Mouse (Mus musculus) forebrain, embryonic 12.5 days (tissue): Measurements from ENCODE around the gene Trim56. TPM values are rescaled to one million over a fixed set of nuclear protein-coding genes. Genes with fewer than 3 reads are reported as not detected.
"Not testable (repeated sequence)": the region's sequence is repeated elsewhere in the genome, so short reads cannot be mapped to it uniquely, and the experiment has no call there.

Experiments
- ATAC-seq: fragments of 200-750 bp; cut with Nextera tagmentation; 2 replicates; pipeline ENCODE4 v1.8.0; 2017; ENCODE audit warnings: moderate TSS enrichment; ENCODE audit not compliant: low FRiP score
- H3K27ac ChIP-seq: fragments of 300-500 bp; sonication (generic); 2 replicates; pipeline ENCODE4 v1.5.1; 2016; ENCODE audit warnings: mild to moderate bottlenecking
- H3K27me3 ChIP-seq: fragments of 300-500 bp; sonication (generic); 2 replicates; pipeline ENCODE4 v1.6.1; 2016; ENCODE audit warnings: mild to moderate bottlenecking
- H3K36me3 ChIP-seq: fragments of 300-500 bp; sonication (generic); replicated peaks from 2 replicates; pipeline ENCODE4 v1.6.1; 2016; ENCODE audit warnings: mild to moderate bottlenecking
- H3K4me1 ChIP-seq: fragments of 300-500 bp; sonication (generic); 2 replicates; pipeline ENCODE4 v1.6.1; 2016
- H3K4me2 ChIP-seq: fragments of 300-500 bp; sonication (generic); 2 replicates; pipeline ENCODE4 v1.6.1; 2016; ENCODE audit warnings: mild to moderate bottlenecking, moderate library complexity
- H3K4me3 ChIP-seq: fragments of 300-500 bp; sonication (generic); replicated peaks from 2 replicates; pipeline ENCODE4 v1.5.1; 2016; ENCODE audit warnings: mild to moderate bottlenecking
- H3K9ac ChIP-seq: fragments of 300-500 bp; sonication (generic); 2 replicates; pipeline ENCODE4 v1.6.1; 2016; ENCODE audit warnings: mild to moderate bottlenecking
- H3K9me3 ChIP-seq: fragments of 300-500 bp; sonication (generic); 2 replicates; pipeline ENCODE4 v1.6.1; 2016
- WGBS: fragments of 180-500 bp; shearing (Covaris S2); methylation state at CpG from one replicate; pipeline ENCODE4 v1.1.7; 2016; 5-methylcytosine and 5-hydroxymethylcytosine counted together
- polyA plus RNA-seq: library from polyadenylated mRNA; unstranded; fragments of >200 nt; fragmentation: Nextera tagmentation; extraction: Ambion mirVana; gene quantifications from 2 replicates; pipeline ENCODE4 v1.2.1, GENCODE M21; 2016

Gene Trim56
- polyA plus RNA-seq, 1 experiment from 2014 or later: 6.8 TPM

- Histone ChIP-seq H3K4me1 (peaks cover 14% of the 10 kb centered on the region), H3K27ac (peak overlapping the region; percentile 70)
These were observed 6.7 kb upstream of the Trim56 start for GRCm38 (mm10) chr5:137122686-137123193.

GRCm38 (mm10) chr5:137121280-137121679 lies 5.3 kb upstream of the Trim56 start:
- Histone ChIP-seq H3K9ac (no peak overlapping the region), H3K4me3 (no peak overlapping the region), H3K4me1 (peaks cover 17% of the 10 kb centered on the region), H3K4me2 (no peak overlapping the region), H3K27me3 (no peaks in the 10 kb centered on the region), H3K27ac (no peak overlapping the region), H3K36me3 (no peaks in the 10 kb centered on the region), H3K9me3 (no peaks in the 10 kb centered on the region)
- no peak for ATAC-seq
- 89% methylated on average over 4 of the region's 4 CpGs for WGBS

More at GRCm38 (mm10) chr5:137122686-137123193, 6.7 kb upstream of the Trim56 start:
- H3K27me3 ChIP-seq: no peaks in the 10 kb centered on the region
- no peaks in the 10 kb centered on the region for H3K9me3 ChIP-seq
- H3K36me3 ChIP-seq: no peaks in the 10 kb centered on the region
- WGBS: 7% methylated on average over 14 of the region's 14 CpGs
- no peak overlapping the region for H3K4me3 ChIP-seq
- no peak overlapping the region for H3K9ac ChIP-seq
- 0 out of 2 replicates have a peak overlapping the region, but pooled peaks have one; percentile 11 for H3K4me2 ChIP-seq
- peak; percentile 86 for ATAC-seq

GRCm38 (mm10) chr5:137118878-137119277 lies 2.9 kb upstream of the Trim56 start:
- H3K9me3 ChIP-seq: no peaks in the 10 kb centered on the region

GRCm38 (mm10) chr5:137117994-137118393 lies 2.0 kb upstream of the Trim56 start:
- H3K4me2 ChIP-seq, H3K9me3 ChIP-seq, H3K27me3 ChIP-seq, ATAC-seq, H3K9ac ChIP-seq, H3K4me3 ChIP-seq, H3K27ac ChIP-seq: not testable (repeated sequence)
- Histone ChIP-seq H3K36me3 (peaks cover 15% of the 10 kb centered on the region), H3K4me1 (peaks cover 29% of the 10 kb centered on the region)
- WGBS: 95% methylated on average over 3 of the region's 3 CpGs

More at GRCm38 (mm10) chr5:137118878-137119277, 2.9 kb upstream of the Trim56 start:
- H3K4me2 ChIP-seq: no peak overlapping the region
- no peak overlapping the region for H3K9ac ChIP-seq
- no peaks in the 10 kb centered on the region for H3K27me3 ChIP-seq
- no peak overlapping the region for H3K4me3 ChIP-seq
- no peak overlapping the region for H3K27ac ChIP-seq
- peaks cover 6% of the 10 kb centered on the region for H3K36me3 ChIP-seq
- WGBS: 61% methylated on average over 4 of the region's 4 CpGs
- peaks cover 32% of the 10 kb centered on the region for H3K4me1 ChIP-seq
- ATAC-seq: no peak

DNA sequence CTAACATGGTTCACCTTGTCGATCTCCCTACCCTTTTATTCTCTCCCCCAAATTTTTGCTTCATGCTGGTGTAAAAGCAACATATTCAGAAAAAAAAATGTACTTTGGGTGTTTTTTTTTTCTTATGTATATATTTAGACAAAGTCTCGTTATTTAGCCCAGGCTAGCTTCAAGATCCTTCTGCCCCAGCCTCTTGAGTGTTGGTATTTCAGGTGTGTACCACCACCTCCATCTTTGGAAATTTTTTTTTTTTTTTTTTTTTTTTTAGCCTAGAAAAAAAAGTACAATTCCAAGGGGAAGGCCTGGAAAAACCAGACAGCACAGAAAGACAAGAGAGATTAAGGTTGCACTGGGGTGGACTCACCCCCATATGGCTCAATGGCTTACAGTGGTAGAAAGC lies 978 bp upstream of the Trim56 start:
- Histone ChIP-seq H3K9me3 (no peaks in the 10 kb centered on the region), H3K27me3 (no peaks in the 10 kb centered on the region), H3K9ac (no peak overlapping the region), H3K36me3 (peaks cover 18% of the 10 kb centered on the region), H3K4me2 (no peak overlapping the region), H3K4me1 (peaks cover 19% of the 10 kb centered on the region), H3K27ac (no peak overlapping the region), H3K4me3 (no peak overlapping the region)
- ATAC-seq: no peak
- WGBS: 89% methylated on average over 2 of the region's 2 CpGs

GRCm38 (mm10) chr5:137114891-137115561 lies 983 bp downstream of the Trim56 start:
- H3K9ac ChIP-seq: peak overlapping the region; percentile 70
- H3K4me3 ChIP-seq: peak overlapping the region; percentile 52
- no peaks in the 10 kb centered on the region for H3K9me3 ChIP-seq
- ATAC-seq: no peak
- peaks cover 18% of the 10 kb centered on the region for H3K4me1 ChIP-seq
- H3K4me2 ChIP-seq: peak overlapping the region; percentile 66
- H3K27me3 ChIP-seq: no peaks in the 10 kb centered on the region
- 92% methylated on average over 9 of the region's 9 CpGs for WGBS
- peaks cover 18% of the 10 kb centered on the region for H3K36me3 ChIP-seq
- no peak overlapping the region for H3K27ac ChIP-seq

DNA sequence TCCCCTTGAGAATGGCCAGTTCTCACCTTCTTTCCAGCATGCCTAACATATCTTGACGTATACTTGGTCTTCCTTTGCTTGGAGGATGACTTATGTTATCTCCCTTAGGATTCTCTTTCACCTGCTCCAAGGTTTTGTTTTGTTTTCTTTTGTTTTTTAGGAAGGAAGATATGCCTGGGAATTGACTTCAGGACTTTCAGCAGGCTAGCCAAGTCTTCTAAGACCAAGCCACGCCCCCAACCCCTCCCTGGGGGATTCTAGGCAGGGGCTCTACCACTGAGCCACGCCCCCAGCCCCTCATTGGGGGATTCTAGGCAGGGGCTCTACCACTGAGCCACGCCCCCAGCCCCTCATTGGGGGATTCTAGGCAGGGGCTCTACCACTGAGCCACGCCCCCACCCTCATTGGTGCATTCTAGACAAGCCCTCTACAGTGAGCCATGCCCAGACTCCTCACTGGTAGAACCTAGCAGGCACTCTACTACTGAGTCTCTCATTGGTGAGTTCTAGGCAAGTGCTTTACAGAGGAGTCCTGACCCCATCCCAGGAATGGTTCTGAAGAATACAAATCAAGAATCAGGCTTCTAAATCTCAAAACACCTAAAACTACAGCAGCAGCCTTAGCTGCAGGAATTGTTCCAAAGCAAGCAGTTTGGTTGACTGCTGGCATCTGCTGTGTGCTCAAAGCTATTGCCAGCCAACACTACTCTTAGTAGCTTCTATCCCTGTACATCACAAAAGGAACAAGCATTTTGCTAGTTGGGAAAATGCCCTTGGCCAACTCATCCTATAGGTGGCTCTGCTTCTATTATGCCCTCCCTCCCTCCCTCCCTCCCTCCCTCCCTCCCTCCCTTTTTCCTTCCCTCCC lies 4.2 kb downstream of the Trim56 start:
- H3K9me3 ChIP-seq: no peaks in the 10 kb centered on the region
- no peak for ATAC-seq

DNA sequence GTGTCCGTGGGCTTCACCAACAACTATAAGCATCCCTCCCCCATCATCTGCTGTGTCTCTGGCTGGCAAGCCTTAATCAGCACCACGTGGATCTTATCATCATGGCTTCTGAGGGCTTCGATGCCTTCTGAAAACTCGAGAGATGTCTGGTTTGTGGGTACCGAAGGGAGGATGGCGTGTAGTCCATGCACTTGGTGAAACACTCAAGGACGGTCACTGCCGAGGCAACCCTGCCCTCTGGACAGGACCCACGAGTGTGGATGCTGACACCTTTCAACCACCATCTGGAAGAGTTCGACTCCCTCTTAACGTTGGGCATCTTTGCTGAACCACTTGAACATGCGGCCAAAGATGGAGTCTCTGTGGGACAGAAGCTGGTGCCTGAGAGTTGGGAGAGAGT lies 5.1 kb downstream of the Trim56 start:
- H3K4me2 ChIP-seq: no peak overlapping the region
- no peak for ATAC-seq
- WGBS: 92% methylated on average over 12 of the region's 12 CpGs
- no peaks in the 10 kb centered on the region for H3K9me3 ChIP-seq
- H3K4me3 ChIP-seq: no peak overlapping the region
- no peak overlapping the region for H3K9ac ChIP-seq
- H3K36me3 ChIP-seq: peaks cover 18% of the 10 kb centered on the region
- no peak overlapping the region for H3K27ac ChIP-seq
- H3K27me3 ChIP-seq: no peaks in the 10 kb centered on the region
- peaks cover 13% of the 10 kb centered on the region for H3K4me1 ChIP-seq

More for the DNA sequence above, 4.2 kb downstream of the Trim56 start:
- no peak overlapping the region for H3K4me2 ChIP-seq
- peaks cover 20% of the 10 kb centered on the region for H3K4me1 ChIP-seq
- H3K9ac ChIP-seq: no peak overlapping the region
- no peaks in the 10 kb centered on the region for H3K27me3 ChIP-seq
- H3K36me3 ChIP-seq: peaks cover 18% of the 10 kb centered on the region
- H3K27ac ChIP-seq: no peak overlapping the region
- no peak overlapping the region for H3K4me3 ChIP-seq
- whole genome bisulfite sequencing: 75% methylated on average over 5 of the region's 5 CpGs

DNA sequence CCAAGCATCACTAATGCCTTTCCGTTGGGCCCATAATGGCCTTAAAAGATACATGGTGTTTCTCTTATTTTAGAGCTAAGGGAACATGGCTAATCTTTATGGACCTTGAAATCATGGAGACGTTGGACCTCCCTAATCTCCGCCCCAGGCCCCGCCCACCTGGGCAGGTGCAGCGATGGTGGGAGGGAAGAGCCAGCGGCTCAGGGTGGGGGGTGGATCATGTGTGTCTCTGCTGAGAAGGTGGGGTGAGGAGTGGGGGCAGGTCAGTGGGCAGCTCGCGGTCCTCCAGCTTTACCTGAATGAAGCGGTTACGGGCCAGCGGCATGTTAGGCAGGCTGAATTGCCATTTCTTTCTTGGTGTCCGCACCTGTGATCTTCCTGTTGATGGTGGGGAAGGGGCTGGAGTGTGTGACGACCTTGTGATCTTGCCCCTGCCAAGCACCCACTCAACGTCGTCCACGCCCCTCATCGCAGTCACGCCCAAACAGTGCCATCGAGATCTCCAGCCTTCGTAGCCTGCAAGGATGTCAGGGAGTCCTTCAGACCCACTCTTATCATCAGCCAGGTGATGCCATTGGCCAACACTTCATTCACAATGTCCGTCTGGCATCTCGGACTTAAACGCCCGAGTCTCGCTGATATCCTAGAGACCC lies 5.9 kb downstream of the Trim56 start:
- Histone ChIP-seq H3K4me2 (no peak overlapping the region), H3K9ac (no peak overlapping the region), H3K4me1 (peaks cover 5% of the 10 kb centered on the region), H3K27ac (no peak overlapping the region), H3K9me3 (no peaks in the 10 kb centered on the region), H3K36me3 (peaks cover 18% of the 10 kb centered on the region), H3K4me3 (no peak overlapping the region), H3K27me3 (no peaks in the 10 kb centered on the region)
- 59% methylated on average over 25 of the region's 25 CpGs for WGBS
- ATAC-seq: no peak

DNA sequence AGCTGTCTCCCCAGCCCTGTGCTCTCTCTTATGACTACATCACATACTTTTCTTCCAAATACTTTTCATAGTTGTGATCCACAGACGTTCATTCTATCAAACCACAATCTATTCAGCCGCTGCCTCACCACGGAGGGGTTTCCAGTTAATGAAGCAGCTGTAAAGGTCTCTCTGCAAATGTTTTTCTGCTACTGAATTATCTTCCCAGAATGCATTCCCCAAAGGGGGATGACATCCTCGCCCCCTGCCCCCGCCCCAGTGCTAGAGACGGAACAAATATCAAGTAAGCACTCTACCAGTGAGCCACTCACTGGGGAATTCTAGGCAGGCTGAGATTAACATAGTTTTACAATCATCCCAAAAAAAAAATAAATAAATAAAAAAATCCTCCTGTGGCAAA lies 7.9 kb downstream of the Trim56 start:
- Histone ChIP-seq H3K4me3 (no peak overlapping the region), H3K9me3 (no peaks in the 10 kb centered on the region), H3K9ac (no peak overlapping the region), H3K27me3 (no peaks in the 10 kb centered on the region), H3K27ac (no peak overlapping the region), H3K4me2 (no peak overlapping the region), H3K4me1 (peaks cover 4% of the 10 kb centered on the region; the same call in 1 of the 2 replicates), H3K36me3 (peaks cover 5% of the 10 kb centered on the region)
- ATAC-seq: no peak
- WGBS: 69% methylated on average over 6 of the region's 6 CpGs

DNA sequence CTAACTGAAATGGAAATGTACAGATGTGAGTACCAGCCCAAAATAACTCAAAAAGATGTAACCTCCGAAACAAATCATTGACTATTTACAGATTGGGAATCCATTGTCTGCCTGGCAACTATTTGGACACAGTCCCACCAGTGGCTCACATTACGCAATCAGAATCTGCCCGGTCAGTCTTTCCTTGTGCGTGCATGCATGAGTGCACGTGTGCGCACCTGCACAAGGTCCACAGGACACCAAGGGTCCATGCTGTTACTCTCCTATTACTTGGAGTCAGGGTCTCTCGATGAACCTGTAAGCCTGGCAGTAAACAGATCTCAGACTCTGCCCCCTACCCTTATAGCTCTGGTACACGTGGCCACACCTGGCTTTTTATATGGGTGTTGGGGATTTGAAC lies 8.3 kb downstream of the Trim56 start:
- no peak overlapping the region for H3K9ac ChIP-seq
- H3K4me1 ChIP-seq: peaks cover 8% of the 10 kb centered on the region; the same call in 1 of the 2 replicates
- H3K36me3 ChIP-seq: peaks cover 1% of the 10 kb centered on the region
- no peak overlapping the region for H3K27ac ChIP-seq
- no peak overlapping the region for H3K4me3 ChIP-seq
- H3K9me3 ChIP-seq: no peaks in the 10 kb centered on the region
- WGBS: 86% methylated on average over 8 of the region's 8 CpGs
- H3K27me3 ChIP-seq: no peaks in the 10 kb centered on the region
- ATAC-seq: no peak
- H3K4me2 ChIP-seq: no peak overlapping the region

DNA sequence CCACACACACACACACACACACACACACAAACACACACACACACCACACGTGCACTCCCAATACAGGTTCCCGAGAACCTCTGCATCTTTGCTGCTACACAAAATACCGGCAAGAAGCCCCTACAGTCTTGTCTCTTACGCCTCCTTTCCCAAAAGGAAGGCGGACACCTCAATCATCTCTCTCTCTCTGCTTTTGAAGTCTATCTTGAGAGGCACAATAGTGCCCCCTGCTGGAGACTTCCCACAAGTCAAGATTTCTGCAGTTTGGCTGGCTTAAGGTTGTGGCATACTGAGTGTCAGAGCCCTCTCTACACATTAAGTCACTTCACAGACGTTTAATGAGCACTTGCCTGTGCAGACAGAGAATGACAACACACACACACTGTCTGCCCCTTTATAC lies 9.0 kb downstream of the Trim56 start:
- no peak overlapping the region for H3K9ac ChIP-seq
- no peaks in the 10 kb centered on the region for H3K27me3 ChIP-seq
- no peak overlapping the region for H3K4me3 ChIP-seq
- WGBS: 7% methylated on average over 6 of the region's 6 CpGs
- H3K36me3 ChIP-seq: no peaks in the 10 kb centered on the region
- peaks cover 9% of the 10 kb centered on the region; the same call in 1 of the 2 replicates for H3K4me1 ChIP-seq
- no peak overlapping the region for H3K27ac ChIP-seq
- ATAC-seq: peak; percentile 46; the same call in 1 of the 2 replicates
- H3K4me2 ChIP-seq: no peak overlapping the region
- H3K9me3 ChIP-seq: no peaks in the 10 kb centered on the region
